Mouse (Mus musculus) urinary bladder, postnatal 10 days (tissue): Measurements from ENCODE around the gene Mad2l1bp.
A peak's percentile ranks its signal among the peaks of the same experiment; 100 is the strongest.

ENCODE experiments used
- DNase-seq: peaks from one replicate; pipeline ENCODE4 v3.0.0; 2022; ENCODE audit warnings: low spot score

Gene Mad2l1bp

GRCm38 (mm10) chr17:46110402-46111289 is 42.7 kb downstream of the Mad2l1bp start, which contains the start of gene Mrps18a:
Mrps18a (plus strand) TSS chr17:46110986.
- DNase-seq: peak; percentile 35

GRCm38 (mm10) chr17:46108286-46108685 is 45.1 kb downstream of the Mad2l1bp start:
- no peak for DNase-seq

GRCm38 (mm10) chr17:46104487-46104886 is 48.9 kb downstream of the Mad2l1bp start:
- DNase-seq: no peak

GRCm38 (mm10) chr17:46102608-46103159 is 50.7 kb downstream of the Mad2l1bp start:
- DNase-seq: no peak

- no peak for DNase-seq
Measured at GRCm38 (mm10) chr17:46101906-46102305, 51.4 kb downstream of the Mad2l1bp start.

- no peak for DNase-seq
Measured at GRCm38 (mm10) chr17:46098525-46098924, 54.8 kb downstream of the Mad2l1bp start.
